Mouse (Mus musculus): ENCODE measurements around the gene Tmem184c. TPM values are rescaled to one million over a fixed set of nuclear protein-coding genes. Genes with fewer than 3 reads are reported as not detected.

The Tmem184c gene
- polyA plus RNA-seq (2017; shearing (Covaris generic)), result 10 to 100 TPM; 19.2 to 22.3 TPM

- ATAC-seq, result peak; percentile 99
Measured at GRCm38 (mm10) chr8:77610374-77610969, at the start of gene Tmem184c. Tmem184c (minus strand) TSS chr8:77610698.

- ATAC-seq, result no peak
Measured at GRCm38 (mm10) chr8:77659534-77660080, 49.1 kb upstream of the Tmem184c start.

GRCm38 (mm10) chr8:77658356-77658755 lies 47.9 kb upstream of the Tmem184c start:
- ATAC-seq, result no peak

- no peak for ATAC-seq
Measured at GRCm38 (mm10) chr8:77650646-77651190, 40.2 kb upstream of the Tmem184c start.

GRCm38 (mm10) chr8:77640093-77640839 lies 29.8 kb upstream of the Tmem184c start:
- ATAC-seq, result no peak

GRCm38 (mm10) chr8:77637593-77637992 lies 27.1 kb upstream of the Tmem184c start:
- no peak for ATAC-seq

- ATAC-seq, result no peak
Measured at GRCm38 (mm10) chr8:77634035-77634434, 23.5 kb upstream of the Tmem184c start.

GRCm38 (mm10) chr8:77633211-77633610 lies 22.7 kb upstream of the Tmem184c start:
- no peak for ATAC-seq

- no peak for ATAC-seq
Measured at GRCm38 (mm10) chr8:77630691-77631090, 20.2 kb upstream of the Tmem184c start.

GRCm38 (mm10) chr8:77629858-77630537 lies 19.5 kb upstream of the Tmem184c start:
- ATAC-seq, result peak; percentile 93

GRCm38 (mm10) chr8:77623677-77624209 lies 13.2 kb upstream of the Tmem184c start:
- ATAC-seq, result peak; percentile 81

GRCm38 (mm10) chr8:77617916-77618315 lies 7.4 kb upstream of the Tmem184c start:
- no peak for ATAC-seq

- no peak for ATAC-seq
Measured at GRCm38 (mm10) chr8:77609621-77610020, 877 bp downstream of the Tmem184c start.

GRCm38 (mm10) chr8:77584174-77584573 lies 26.3 kb downstream of the Tmem184c start:
- peak; percentile 26 for ATAC-seq

GRCm38 (mm10) chr8:77577674-77578073 lies 32.8 kb downstream of the Tmem184c start:
- no peak for ATAC-seq

GRCm38 (mm10) chr8:77574229-77574628 lies 36.3 kb downstream of the Tmem184c start:
- no peak for ATAC-seq

GRCm38 (mm10) chr8:77561441-77561840 lies 49.1 kb downstream of the Tmem184c start:
- ATAC-seq, result no peak

- no peak for ATAC-seq
Measured at GRCm38 (mm10) chr8:77552491-77552890, 58.0 kb downstream of the Tmem184c start.

- peak; percentile 46 for ATAC-seq
Measured at GRCm38 (mm10) chr8:77549881-77550580, 60.5 kb downstream of the Tmem184c start.

GRCm38 (mm10) chr8:77549121-77549706 lies 61.3 kb downstream of the Tmem184c start, which contains the start of gene Prmt9:
Prmt9 (plus strand) TSS chr8:77549397.
- peak; percentile 97 for ATAC-seq

Measured in CD4-positive, CD25-positive, alpha-beta regulatory T cell, adult 4 months (primary cell).